Mouse (Mus musculus) lung, postnatal 0 days (tissue): Measurements from ENCODE around the gene Trhde. TPM values are rescaled to one million over a fixed set of nuclear protein-coding genes. Genes with fewer than 3 reads are reported as not detected.

ENCODE experiments used
- ATAC-seq: fragments of 200-750 bp; cut with Nextera tagmentation; 2 replicates; pipeline ENCODE4 v1.8.0; 2017; ENCODE audit warnings: moderate library complexity
- DNase-seq: peaks from one replicate; pipeline ENCODE4 v3.0.0-alpha.2; 2016; ENCODE audit warnings: low spot score
- H3K27ac ChIP-seq: fragments of 300-500 bp; sonication (generic); 2 replicates; pipeline ENCODE4 v1.5.1; 2014; ENCODE audit warnings: antibody characterized with exemption, mild to moderate bottlenecking, low read length, mixed read lengths
- H3K27me3 ChIP-seq: fragments of 300-500 bp; sonication (generic); replicated peaks from 2 replicates; pipeline ENCODE4 v1.6.1; 2014; ENCODE audit warnings: low read length, mixed read lengths; ENCODE audit not compliant: insufficient read depth
- H3K36me3 ChIP-seq: fragments of 300-500 bp; sonication (generic); 2 replicates; pipeline ENCODE4 v1.6.1; 2014; ENCODE audit warnings: low read length, mixed read lengths; ENCODE audit not compliant: insufficient read depth
- H3K4me1 ChIP-seq: fragments of 300-500 bp; sonication (generic); 2 replicates; pipeline ENCODE4 v1.6.1; 2014; ENCODE audit warnings: antibody characterized with exemption, low read depth, low read length, mixed read lengths; ENCODE audit not compliant: insufficient read depth
- H3K4me2 ChIP-seq: fragments of 300-500 bp; sonication (generic); replicated peaks from 2 replicates; pipeline ENCODE4 v1.6.1; 2014; ENCODE audit warnings: low read depth, mild to moderate bottlenecking, low read length, moderate library complexity, mixed read lengths
- H3K4me3 ChIP-seq: fragments of 300-500 bp; sonication (generic); 2 replicates; pipeline ENCODE4 v1.5.1; 2014; ENCODE audit warnings: low read depth, low read length
- H3K9ac ChIP-seq: fragments of 300-500 bp; sonication (generic); replicated peaks from 2 replicates; pipeline ENCODE4 v1.6.1; 2014; ENCODE audit warnings: low read depth, mild to moderate bottlenecking
- H3K9me3 ChIP-seq: fragments of 300-500 bp; sonication (generic); 2 replicates; pipeline ENCODE4 v1.6.1; 2016; ENCODE audit warnings: low read length, mixed read lengths
- CTCF ChIP-seq: IDR thresholded peaks from 2 replicates; pipeline ENCODE4 v1.5.1; 2016; ENCODE audit warnings: antibody characterized with exemption, mild to moderate bottlenecking
- EP300 ChIP-seq: IDR thresholded peaks from 2 replicates; pipeline ENCODE4 v1.6.1; 2016; ENCODE audit warnings: antibody characterized with exemption, mild to moderate bottlenecking, control low read depth
- WGBS: fragments of 180-500 bp; shearing (Covaris S2); extraction: QIAGEN DNeasy Blood & Tissue Kit; methylation state at CpG from one replicate; pipeline ENCODE4 v1.1.7; 2014; 5-methylcytosine and 5-hydroxymethylcytosine counted together
- polyA plus RNA-seq: library from polyadenylated mRNA; unstranded; fragments of >200 nt; fragmentation: Nextera tagmentation; extraction: Ambion mirVana; gene quantifications from 2 replicates; pipeline ENCODE4 v1.2.1, GENCODE M21; 2015

Gene Trhde
- 0.05 TPM in 1 of 2 replicates, not detected in the other for polyA plus RNA-seq

DNA sequence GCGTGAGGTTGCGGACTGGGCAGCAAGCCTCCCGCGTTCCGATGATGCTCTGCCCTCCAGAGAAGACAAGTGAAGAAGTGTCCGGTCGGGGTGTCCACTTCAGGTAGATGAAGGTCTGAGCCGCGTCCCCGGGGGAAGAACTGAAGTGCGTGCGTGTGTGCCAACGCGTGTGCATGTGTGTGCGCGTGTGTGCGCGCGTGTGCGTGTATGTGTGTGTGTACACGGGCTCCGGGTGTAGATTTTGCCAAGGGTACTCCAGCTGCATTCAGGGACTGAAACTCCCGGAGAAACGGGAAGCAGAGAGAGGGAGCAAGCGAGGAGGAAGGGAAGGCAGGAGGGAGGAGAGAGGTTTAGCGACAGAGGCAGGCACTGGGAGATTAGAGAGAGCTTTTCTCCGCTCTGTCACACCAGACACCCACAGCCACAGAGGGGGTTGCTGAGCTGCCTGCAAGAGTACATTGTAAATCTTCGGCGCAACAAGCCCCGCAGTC is at the start of gene Trhde:
TSS of gene Trhde (minus strand) at position 147 of the 491 bp plus-strand sequence.
- Histone ChIP-seq H3K9me3 (no peaks in the 10 kb centered on the region), H3K27me3 (peaks cover 36% of the 10 kb centered on the region), H3K9ac (no peak within 1 kb of the TSS), H3K4me1 (no peaks in the 10 kb centered on the region), H3K4me2 (peak within 1 kb of the TSS; percentile 67), H3K27ac (no peak within 1 kb of the TSS), H3K4me3 (peak within 1 kb of the TSS; percentile 35), H3K36me3 (no peaks in the 10 kb centered on the region)
- DNase-seq, result no peak
- TF ChIP-seq CTCF (no peak), EP300 (no peak)
- WGBS, result 3% methylated on average over 30 of the region's 30 CpGs
- ATAC-seq, result 0 out of 2 replicates have a peak, but pooled peaks have one; percentile 11

DNA sequence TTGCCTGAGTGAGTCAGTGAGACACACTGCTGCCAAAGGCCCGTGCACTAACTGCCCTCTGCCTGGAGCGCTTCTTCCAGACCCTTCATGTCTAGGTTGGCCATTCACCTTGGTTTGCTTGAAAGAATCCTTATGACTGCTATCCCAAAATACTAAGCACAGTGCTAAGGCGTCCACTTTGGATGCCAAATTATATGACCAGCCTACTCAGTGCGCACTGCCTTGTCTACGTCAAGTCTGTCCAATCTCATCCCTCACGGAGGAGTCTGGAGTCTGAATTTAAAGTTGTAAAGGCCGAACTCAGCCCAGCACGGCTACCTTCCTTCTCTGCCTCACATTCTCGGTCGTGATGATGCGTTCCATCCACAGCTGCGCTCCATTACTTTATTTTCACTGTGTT is 39.9 kb upstream of the Trhde start:
- Histone ChIP-seq H3K4me3 (no peak overlapping the region), H3K4me2 (no peak overlapping the region), H3K36me3 (no peaks in the 10 kb centered on the region), H3K9me3 (no peaks in the 10 kb centered on the region), H3K4me1 (no peaks in the 10 kb centered on the region), H3K27me3 (no peaks in the 10 kb centered on the region), H3K9ac (no peak overlapping the region), H3K27ac (no peak overlapping the region)
- 83% methylated on average over 12 of the region's 12 CpGs for WGBS
- no peak for TF ChIP-seq EP300
- no peak for TF ChIP-seq CTCF
- ATAC-seq (no peak), DNase-seq (no peak)

DNA sequence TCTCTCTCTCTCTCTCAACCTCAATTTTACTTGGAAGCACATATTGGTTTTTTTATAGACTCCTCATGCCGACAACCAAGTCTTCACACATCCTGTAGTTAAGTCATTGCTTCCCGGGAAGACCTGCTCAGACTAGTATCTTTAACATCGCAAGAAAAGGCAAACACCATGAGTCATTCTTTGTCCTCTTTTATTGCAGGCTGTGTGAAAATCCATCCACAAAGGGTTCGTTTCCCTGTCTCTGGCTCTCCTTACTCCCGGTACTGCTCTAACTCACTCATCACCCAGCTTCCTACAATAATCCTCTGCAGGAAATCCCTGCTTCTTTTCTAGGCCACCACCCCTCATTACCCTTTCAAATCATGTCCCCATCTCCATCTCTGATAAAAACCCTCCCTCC is 39.3 kb upstream of the Trhde start:
- Histone ChIP-seq H3K4me2 (no peak overlapping the region), H3K9ac (no peak overlapping the region), H3K36me3 (no peaks in the 10 kb centered on the region), H3K27me3 (no peaks in the 10 kb centered on the region), H3K9me3 (no peaks in the 10 kb centered on the region), H3K4me1 (no peaks in the 10 kb centered on the region), H3K27ac (no peak overlapping the region), H3K4me3 (no peak overlapping the region)
- DNase-seq (no peak), ATAC-seq (no peak)
- TF ChIP-seq EP300 (no peak), CTCF (no peak)
- 68% methylated on average over 5 of the region's 5 CpGs for WGBS

DNA sequence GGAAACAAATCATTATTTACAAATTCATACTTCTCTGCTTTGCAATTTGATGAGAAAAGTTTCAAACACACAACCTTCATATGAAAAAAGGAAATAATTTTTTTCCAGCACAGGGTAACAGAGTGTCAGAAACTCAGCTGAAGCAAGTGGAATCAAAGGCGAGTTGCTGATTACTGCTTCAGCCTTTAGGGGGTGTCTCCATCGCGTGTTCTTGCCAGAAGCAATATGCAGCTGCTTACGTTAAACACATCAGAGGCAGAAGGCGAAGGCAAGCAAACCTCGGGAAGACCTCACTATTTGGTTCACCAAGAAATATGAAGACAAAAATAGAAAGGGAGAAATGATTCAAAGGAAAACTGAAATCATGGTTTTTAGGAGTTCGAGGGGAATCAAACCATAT is 29.2 kb upstream of the Trhde start:
- ATAC-seq (no peak), DNase-seq (no peak)
- Histone ChIP-seq H3K36me3 (no peaks in the 10 kb centered on the region), H3K4me3 (no peak overlapping the region), H3K9ac (no peak overlapping the region), H3K27ac (no peak overlapping the region), H3K9me3 (no peaks in the 10 kb centered on the region), H3K4me2 (no peak overlapping the region), H3K4me1 (no peaks in the 10 kb centered on the region), H3K27me3 (no peaks in the 10 kb centered on the region)
- TF ChIP-seq CTCF, result no peak
- no peak for TF ChIP-seq EP300
- WGBS, result 44% methylated on average over 7 of the region's 7 CpGs

DNA sequence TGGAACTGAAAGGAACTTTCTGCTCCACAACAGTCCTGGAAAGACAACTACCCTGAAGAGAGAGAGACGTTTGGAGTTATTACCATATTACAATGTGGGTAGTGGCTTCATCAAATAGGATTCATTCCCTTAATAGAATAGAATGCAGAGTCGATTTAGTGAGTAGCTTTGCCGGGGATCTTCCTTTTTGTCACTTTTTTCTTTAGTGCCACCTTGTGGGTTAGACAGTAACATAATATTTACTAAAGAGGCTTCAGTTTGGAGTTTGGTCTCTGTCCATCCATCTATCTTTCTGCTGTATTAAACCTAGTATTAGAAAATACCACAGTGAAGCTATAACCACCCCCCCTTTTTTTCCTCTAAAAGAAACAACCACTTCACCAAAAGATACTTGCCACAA is 6.7 kb upstream of the Trhde start:
- WGBS, result 36% methylated on average over 3 of the region's 3 CpGs

DNA sequence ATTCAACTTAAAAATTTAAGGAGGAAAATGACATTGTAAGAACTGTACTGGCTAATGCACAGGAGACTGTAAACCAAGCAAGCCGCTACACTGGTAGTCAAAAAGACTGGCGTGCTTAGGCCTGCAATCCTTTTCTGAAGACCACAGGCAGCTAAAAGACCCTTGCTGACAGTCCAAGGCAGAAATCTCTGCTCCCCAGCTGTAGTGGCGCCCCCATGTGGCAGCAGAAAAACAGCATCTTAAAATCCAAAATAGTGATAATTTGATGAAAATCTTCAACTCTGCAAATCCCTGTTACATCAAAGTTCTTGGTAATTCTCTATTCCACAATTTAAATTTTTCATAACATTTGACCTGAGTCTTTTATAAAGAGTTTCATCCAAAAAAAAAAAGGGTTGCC is 3.8 kb upstream of the Trhde start:
- TF ChIP-seq CTCF, result peak; percentile 43
- TF ChIP-seq EP300, result no peak
- Histone ChIP-seq H3K9ac (no peak overlapping the region), H3K27ac (no peak overlapping the region), H3K4me2 (no peak overlapping the region), H3K4me1 (no peaks in the 10 kb centered on the region), H3K9me3 (no peaks in the 10 kb centered on the region), H3K27me3 (peaks cover 19% of the 10 kb centered on the region), H3K36me3 (no peaks in the 10 kb centered on the region), H3K4me3 (no peak overlapping the region)
- ATAC-seq, result no peak
- no peak for DNase-seq
- WGBS, result 48% methylated on average over 3 of the region's 3 CpGs

More for the DNA sequence above, 6.7 kb upstream of the Trhde start:
- H3K27me3 ChIP-seq, result no peaks in the 10 kb centered on the region
- H3K36me3 ChIP-seq, result no peaks in the 10 kb centered on the region
- no peaks in the 10 kb centered on the region for H3K9me3 ChIP-seq
- H3K4me3 ChIP-seq, result no peak overlapping the region
- ATAC-seq, result no peak
- H3K27ac ChIP-seq, result no peak overlapping the region
- H3K4me1 ChIP-seq, result no peaks in the 10 kb centered on the region
- DNase-seq, result no peak
- no peak overlapping the region for H3K4me2 ChIP-seq
- no peak overlapping the region for H3K9ac ChIP-seq
- TF ChIP-seq EP300 (no peak), CTCF (no peak)
